Mouse (Mus musculus): Measurements from ENCODE around the gene Mrpl10. TPM values are rescaled to one million over a fixed set of nuclear protein-coding genes. Genes with fewer than 3 reads are reported as not detected.
A peak's percentile ranks its signal among the peaks of the same experiment; 100 is the strongest.

Mrpl10 gene
- polyA plus RNA-seq, 1 experiment from 2014 or later = 59.0 TPM

DNA sequence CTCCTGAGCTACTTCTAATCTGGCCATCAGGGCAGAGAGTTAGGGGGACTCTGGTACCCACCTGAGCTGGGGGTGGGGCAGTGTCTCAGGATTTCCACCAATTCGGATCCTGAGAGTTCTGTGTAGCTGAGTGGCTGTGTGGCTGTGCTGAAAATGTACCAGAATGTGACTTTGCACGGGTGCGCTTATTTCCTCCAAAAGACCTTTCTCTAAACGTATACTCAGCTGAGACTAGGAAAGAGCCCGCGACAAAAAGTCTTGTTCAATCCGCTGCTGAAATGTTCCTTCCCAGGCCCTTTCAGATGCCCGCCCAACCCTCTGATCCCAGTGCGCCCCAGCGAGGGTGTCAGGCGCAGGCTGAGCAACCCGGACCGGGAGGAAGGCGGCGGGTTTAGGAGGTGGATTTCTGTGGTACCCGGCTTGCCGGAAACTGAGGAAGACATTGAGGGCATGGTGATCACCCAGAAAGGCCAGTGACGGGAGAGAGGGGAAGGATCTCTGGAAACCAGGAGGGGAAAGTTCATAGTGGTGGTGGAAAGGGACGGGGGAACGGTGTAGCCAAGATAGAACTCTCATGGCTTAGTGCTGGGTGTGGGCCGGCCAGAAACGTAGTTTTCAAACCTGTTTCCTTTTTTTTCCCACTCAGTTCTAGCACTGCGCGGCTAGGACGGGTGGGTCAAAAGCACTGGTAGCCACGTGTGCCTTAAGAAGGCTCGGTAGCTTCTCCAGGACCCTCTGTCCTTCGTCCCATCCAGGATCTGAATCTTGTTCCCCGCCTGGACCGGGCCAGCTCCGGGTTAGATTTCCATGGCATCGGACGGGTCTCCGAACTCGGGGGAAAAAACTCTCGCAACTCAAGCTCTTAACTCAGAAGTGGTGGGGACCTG is 23.4 kb upstream of the Mrpl10 start:
- Histone ChIP-seq H3K4me2 (peak overlapping the region; percentile 50), H3K27ac (replicated peaks) (no peak overlapping the region), H3K4me3 (peak overlapping the region; percentile 31), H3K36me3 (no peaks in the 10 kb centered on the region), H3K9me3 (no peaks in the 10 kb centered on the region), H3K4me1 (replicated peaks) (peaks cover 33% of the 10 kb centered on the region), H3K9ac (peak overlapping the region; percentile 34; the same call in 1 of the 2 replicates), H3K27me3 (peaks cover 96% of the 10 kb centered on the region)
- no peak for ATAC-seq (ENCODE audit: low read depth)
- under 1% methylated on average over 35 of the region's 36 CpGs for WGBS

GRCm38 (mm10) chr11:97018583-97019344 is 22.6 kb upstream of the Mrpl10 start:
- H3K27me3 ChIP-seq = peaks cover 96% of the 10 kb centered on the region

DNA sequence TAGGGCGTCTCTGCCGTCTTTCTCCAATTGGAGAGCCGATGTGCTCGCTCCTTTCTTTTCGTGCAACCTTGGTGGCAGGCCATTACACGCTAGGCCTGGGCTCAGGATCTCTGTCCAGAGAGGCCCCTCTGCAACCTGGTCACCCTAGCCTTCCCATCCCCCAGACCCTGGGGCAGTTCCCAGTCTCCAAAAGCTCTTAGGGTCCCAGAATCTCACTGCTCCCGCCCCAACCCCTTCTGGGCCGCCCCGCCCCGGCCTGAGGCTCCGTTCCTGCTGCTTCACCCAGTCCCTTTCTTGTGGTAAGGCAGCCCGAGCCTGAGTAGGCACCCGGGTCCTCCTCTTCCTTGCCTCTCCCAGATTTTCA is 22.0 kb upstream of the Mrpl10 start:
- Histone ChIP-seq H3K36me3 (no peaks in the 10 kb centered on the region), H3K4me2 (no peak overlapping the region), H3K4me1 (replicated peaks) (peaks cover 33% of the 10 kb centered on the region), H3K4me3 (0 out of 2 replicates have a peak overlapping the region, but pooled peaks have one; percentile 31), H3K27me3 (peaks cover 96% of the 10 kb centered on the region), H3K9me3 (no peaks in the 10 kb centered on the region), H3K9ac (no peak overlapping the region), H3K27ac (replicated peaks) (no peak overlapping the region)
- no peak; the same call in 1 of the 2 replicates for ATAC-seq (ENCODE audit: low read depth)
- WGBS = 1% methylated on average over 13 of the region's 13 CpGs

More at GRCm38 (mm10) chr11:97018583-97019344, 22.6 kb upstream of the Mrpl10 start:
- WGBS = under 1% methylated on average over 62 of the region's 68 CpGs
- Histone ChIP-seq H3K9ac (peak overlapping the region; percentile 34; the same call in 1 of the 2 replicates), H3K4me2 (peak overlapping the region; percentile 50), H3K4me1 (replicated peaks) (peaks cover 33% of the 10 kb centered on the region), H3K9me3 (no peaks in the 10 kb centered on the region), H3K4me3 (peak overlapping the region; percentile 31), H3K27ac (replicated peaks) (no peak overlapping the region), H3K36me3 (no peaks in the 10 kb centered on the region)
- no peak for ATAC-seq (ENCODE audit: low read depth)

DNA sequence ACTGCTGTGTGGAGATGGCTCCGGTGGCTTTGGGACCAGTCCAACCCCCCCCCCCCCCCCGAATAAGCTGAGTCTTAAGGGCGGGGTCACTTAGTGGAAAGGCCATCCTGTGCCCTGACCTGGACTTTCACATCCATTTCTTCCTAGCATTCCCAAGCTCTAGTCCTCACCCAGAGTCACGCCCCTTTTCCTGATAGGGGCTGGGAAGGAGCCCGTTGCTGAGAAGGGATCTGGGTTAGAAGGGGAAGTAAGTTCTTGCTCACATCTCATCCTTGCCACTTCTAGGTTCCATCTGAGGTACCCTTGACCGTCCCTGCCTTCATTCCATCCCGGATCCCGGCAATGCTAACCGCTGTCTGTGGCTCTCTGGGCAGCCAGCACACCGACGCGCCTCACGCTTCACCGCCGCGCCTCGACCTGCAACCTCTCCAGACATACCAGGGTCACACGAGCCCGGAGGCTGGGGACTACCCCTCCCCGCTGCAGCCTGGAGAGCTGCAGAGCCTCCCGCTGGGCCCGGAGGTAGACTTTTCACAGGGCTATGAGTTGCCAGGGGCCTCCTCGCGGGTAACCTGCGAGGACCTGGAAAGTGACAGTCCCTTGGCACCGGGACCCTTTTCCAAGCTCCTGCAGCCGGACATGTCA is 20.1 kb upstream of the Mrpl10 start:
- WGBS = 2% methylated on average over 27 of the region's 27 CpGs
- Histone ChIP-seq H3K36me3 (no peaks in the 10 kb centered on the region), H3K27me3 (peaks cover 89% of the 10 kb centered on the region), H3K4me1 (replicated peaks) (peaks cover 39% of the 10 kb centered on the region), H3K9me3 (no peaks in the 10 kb centered on the region), H3K27ac (replicated peaks) (no peak overlapping the region), H3K9ac (no peak overlapping the region), H3K4me3 (peak overlapping the region; percentile 50), H3K4me2 (peak overlapping the region; percentile 73)
- ATAC-seq (ENCODE audit: low read depth) = 0 out of 2 replicates have a peak, but pooled peaks have one; percentile 33

DNA sequence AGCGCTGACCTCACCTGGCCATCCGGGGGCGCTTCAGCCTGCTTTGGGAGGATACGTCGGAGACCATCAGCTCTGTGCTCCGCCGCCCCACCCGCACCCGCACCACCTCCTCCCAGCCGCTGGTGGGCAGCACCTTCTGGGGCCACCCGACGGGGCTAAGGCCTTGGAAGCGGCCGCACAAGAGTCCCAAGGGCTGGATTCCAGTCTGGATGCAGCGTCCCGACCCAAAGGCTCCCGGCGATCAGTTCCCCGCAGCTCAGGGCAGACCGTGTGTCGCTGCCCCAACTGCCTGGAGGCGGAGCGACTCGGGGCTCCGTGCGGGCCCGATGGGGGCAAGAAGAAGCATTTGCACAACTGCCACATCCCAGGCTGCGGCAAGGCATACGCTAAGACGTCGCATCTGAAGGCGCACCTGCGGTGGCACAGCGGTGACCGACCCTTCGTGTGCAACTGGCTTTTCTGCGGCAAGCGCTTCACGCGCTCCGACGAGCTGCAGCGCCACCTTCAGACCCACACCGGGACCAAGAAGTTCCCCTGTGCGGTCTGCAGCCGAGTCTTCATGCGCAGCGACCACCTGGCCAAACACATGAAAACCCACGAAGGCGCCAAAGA is 19.4 kb upstream of the Mrpl10 start:
- H3K36me3 ChIP-seq = no peaks in the 10 kb centered on the region
- H3K27me3 ChIP-seq = peaks cover 81% of the 10 kb centered on the region
- WGBS = 1% methylated on average over 50 of the region's 50 CpGs

DNA sequence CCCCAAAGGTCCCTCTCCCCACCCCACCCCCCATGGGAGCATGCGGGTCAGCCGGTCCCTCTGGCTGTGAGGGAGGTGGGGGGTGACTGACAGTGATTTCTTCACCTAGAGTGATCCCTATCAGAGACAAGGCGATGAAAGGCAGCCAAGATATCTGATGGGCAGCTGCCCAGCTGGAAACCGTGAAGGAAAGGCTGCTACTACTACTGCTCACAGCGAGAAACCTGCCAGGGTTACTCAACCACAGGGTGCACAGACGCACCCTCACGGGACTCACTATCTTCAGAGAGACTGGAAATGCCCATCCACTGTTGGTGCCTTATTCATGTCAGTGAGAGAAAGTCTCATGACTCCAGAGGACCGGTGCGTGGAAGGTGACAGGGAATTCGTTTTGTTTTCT is 16.4 kb upstream of the Mrpl10 start:
- Histone ChIP-seq H3K4me2 (no peak overlapping the region), H3K27me3 (peaks cover 53% of the 10 kb centered on the region), H3K9me3 (no peaks in the 10 kb centered on the region), H3K27ac (replicated peaks) (no peak overlapping the region), H3K4me3 (no peak overlapping the region), H3K9ac (no peak overlapping the region), H3K4me1 (replicated peaks) (peaks cover 21% of the 10 kb centered on the region), H3K36me3 (no peaks in the 10 kb centered on the region)
- 29% methylated on average over 10 of the region's 10 CpGs for whole genome bisulfite sequencing
- no peak for ATAC-seq (ENCODE audit: low read depth)

More for the DNA sequence above, 19.4 kb upstream of the Mrpl10 start:
- 0 out of 2 replicates have a peak, but pooled peaks have one; percentile 41 for ATAC-seq (ENCODE audit: low read depth)
- Histone ChIP-seq H3K4me1 (replicated peaks) (peaks cover 39% of the 10 kb centered on the region), H3K9ac (peak overlapping the region; percentile 70), H3K4me3 (peak overlapping the region; percentile 50), H3K4me2 (peak overlapping the region; percentile 73), H3K9me3 (no peaks in the 10 kb centered on the region), H3K27ac (replicated peaks) (no peak overlapping the region)

DNA sequence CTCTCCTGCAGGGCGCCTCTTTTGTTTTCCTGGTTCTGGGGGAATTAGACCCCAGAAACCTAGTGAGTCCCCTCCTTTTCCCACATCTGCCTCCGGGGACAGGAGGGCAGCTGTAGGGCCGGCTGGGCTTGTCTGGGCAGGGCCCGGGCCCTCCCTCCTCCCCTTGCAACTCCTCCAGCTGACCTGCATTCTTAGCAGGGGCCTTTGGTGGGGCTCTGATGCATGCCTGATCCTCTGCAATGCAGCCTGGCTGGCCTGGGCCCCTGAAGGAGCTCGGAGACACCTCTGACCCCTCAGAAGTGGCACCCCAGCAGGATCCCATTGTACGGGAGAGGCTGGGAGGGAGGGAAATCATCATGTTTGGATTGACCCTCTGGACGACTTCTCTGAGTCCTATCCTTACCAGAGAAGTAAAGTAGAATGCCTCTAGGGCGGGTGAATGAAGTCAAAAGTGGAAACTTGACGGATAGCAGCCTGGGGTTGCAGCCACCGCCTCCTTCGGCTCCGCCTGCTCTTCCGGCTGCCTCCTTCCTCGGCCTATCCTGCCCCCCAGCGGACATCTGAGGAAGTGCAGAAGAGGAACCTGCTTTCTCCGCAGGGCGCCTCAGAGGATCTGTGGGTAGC is 15.5 kb upstream of the Mrpl10 start:
- Histone ChIP-seq H3K4me1 (replicated peaks) (peaks cover 30% of the 10 kb centered on the region), H3K27ac (replicated peaks) (no peak overlapping the region), H3K4me2 (peak overlapping the region; percentile 50), H3K9me3 (no peaks in the 10 kb centered on the region), H3K9ac (peak overlapping the region; percentile 53), H3K36me3 (no peaks in the 10 kb centered on the region), H3K4me3 (peak overlapping the region; percentile 18), H3K27me3 (peaks cover 45% of the 10 kb centered on the region)
- 2% methylated on average over 17 of the region's 17 CpGs for whole genome bisulfite sequencing
- 0 out of 2 replicates have a peak, but pooled peaks have one; percentile 14 for ATAC-seq (ENCODE audit: low read depth)

GRCm38 (mm10) chr11:97029686-97030417 is 11.5 kb upstream of the Mrpl10 start, which contains the start of gene Scrn2:
Gene Scrn2 (plus strand): TSS chr11:97029938.
- peak; percentile 79 for ATAC-seq (ENCODE audit: low read depth)
- under 1% methylated on average over 25 of the region's 25 CpGs for WGBS
- H3K36me3 ChIP-seq = no peaks in the 10 kb centered on the region
- peak within 1 kb of the TSS; percentile 57 for H3K4me3 ChIP-seq
- H3K4me2 ChIP-seq = peak within 1 kb of the TSS; percentile 79
- peaks cover 4% of the 10 kb centered on the region for H3K27me3 ChIP-seq
- peak within 1 kb of the TSS; percentile 76 for H3K9ac ChIP-seq
- peaks cover 15% of the 10 kb centered on the region for H3K4me1 ChIP-seq (replicated peaks)
- no peaks in the 10 kb centered on the region for H3K9me3 ChIP-seq
- H3K27ac ChIP-seq (replicated peaks) = peak within 1 kb of the TSS; percentile 72

DNA sequence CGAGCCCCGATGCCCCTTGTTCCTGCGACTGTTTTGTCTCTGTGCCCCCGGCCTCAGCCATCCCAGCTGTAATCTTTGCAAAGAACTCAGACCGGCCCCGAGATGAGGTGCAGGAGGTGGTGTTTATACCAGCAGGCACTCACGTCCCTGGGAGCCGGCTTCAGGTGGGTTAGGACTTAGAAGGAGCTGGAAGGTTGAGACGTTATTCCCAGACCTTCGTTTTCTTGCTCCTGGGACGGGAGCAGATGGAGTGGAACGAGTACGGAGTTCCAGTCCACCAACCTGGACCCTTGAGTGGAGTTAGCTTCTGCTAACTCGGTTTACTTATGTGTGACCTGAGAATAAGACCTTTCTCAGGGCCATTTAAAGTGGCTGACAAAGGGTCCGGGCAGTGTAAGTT is 10.9 kb upstream of the Mrpl10 start:
- no peak for ATAC-seq (ENCODE audit: low read depth)
- peak overlapping the region; percentile 72; the same call in 1 of the 2 replicates for H3K27ac ChIP-seq (replicated peaks)
- 27% methylated on average over 15 of the region's 15 CpGs for WGBS

DNA sequence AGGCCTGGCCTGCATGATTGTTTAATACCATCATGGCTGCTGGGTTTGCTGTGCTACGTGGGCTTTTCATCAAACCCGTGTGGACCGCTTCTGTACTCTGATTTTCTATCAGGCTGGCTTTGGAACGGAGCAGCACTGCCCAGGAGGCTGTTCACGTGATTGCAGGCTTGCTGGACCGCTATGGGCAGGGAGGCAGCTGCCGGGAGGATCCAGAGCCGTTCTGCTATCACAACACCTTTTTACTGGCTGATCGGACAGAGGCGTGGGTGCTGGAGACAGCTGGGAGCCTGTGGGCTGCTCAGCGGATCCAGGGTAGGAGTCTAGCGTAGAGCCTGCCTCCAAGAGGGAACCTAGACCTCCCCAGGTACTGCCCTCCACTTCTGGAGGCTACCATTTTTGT is 9.4 kb upstream of the Mrpl10 start:
- H3K36me3 ChIP-seq = no peaks in the 10 kb centered on the region
- H3K9me3 ChIP-seq = no peaks in the 10 kb centered on the region
- peaks cover 10% of the 10 kb centered on the region for H3K4me1 ChIP-seq (replicated peaks)
- H3K27ac ChIP-seq (replicated peaks) = no peak overlapping the region
- WGBS = 88% methylated on average over 12 of the region's 12 CpGs
- H3K9ac ChIP-seq = no peak overlapping the region
- H3K4me2 ChIP-seq = no peak overlapping the region
- no peaks in the 10 kb centered on the region for H3K27me3 ChIP-seq
- no peak for ATAC-seq (ENCODE audit: low read depth)
- no peak overlapping the region for H3K4me3 ChIP-seq

More for the DNA sequence above, 10.9 kb upstream of the Mrpl10 start:
- H3K4me2 ChIP-seq = peak overlapping the region; percentile 79
- H3K9me3 ChIP-seq = no peaks in the 10 kb centered on the region
- H3K27me3 ChIP-seq = no peaks in the 10 kb centered on the region
- peak overlapping the region; percentile 76 for H3K9ac ChIP-seq
- H3K36me3 ChIP-seq = no peaks in the 10 kb centered on the region
- H3K4me3 ChIP-seq = peak overlapping the region; percentile 57
- H3K4me1 ChIP-seq (replicated peaks) = peaks cover 15% of the 10 kb centered on the region

Measured in neural tube, embryonic 13.5 days (tissue).